Mouse (Mus musculus) midbrain, embryonic 14.5 days (tissue): Measurements from ENCODE around the gene Rdh19. TPM values are rescaled to one million over a fixed set of nuclear protein-coding genes. Genes with fewer than 3 reads are reported as not detected.

Experiments used
- ATAC-seq: fragments of 200-750 bp; cut with Nextera tagmentation; 2 replicates; pipeline ENCODE4 v1.8.0; 2017; ENCODE audit warnings: moderate number of reproducible peaks, moderate library complexity; ENCODE audit not compliant: low FRiP score, low TSS enrichment
- DNase-seq: peaks from one replicate; pipeline ENCODE4 v3.0.0-alpha.2; 2015
- H3K27ac ChIP-seq: fragments of 300-500 bp; sonication (generic); replicated peaks from 2 replicates; pipeline ENCODE4 v1.5.1; 2014; ENCODE audit warnings: mild to moderate bottlenecking, low read depth, low read length, moderate library complexity
- H3K27me3 ChIP-seq: fragments of 300-500 bp; sonication (generic); 2 replicates; pipeline ENCODE4 v1.6.1; 2014; ENCODE audit warnings: low read length, control low read depth, mixed read lengths; ENCODE audit not compliant: control insufficient read depth, insufficient read depth
- H3K36me3 ChIP-seq: fragments of 300-500 bp; sonication (generic); 2 replicates; pipeline ENCODE4 v1.6.1; 2014; ENCODE audit warnings: low read length, control low read depth; ENCODE audit not compliant: control insufficient read depth, insufficient read depth
- H3K4me1 ChIP-seq: fragments of 300-500 bp; sonication (generic); 2 replicates; pipeline ENCODE4 v1.6.1; 2014; ENCODE audit warnings: mild to moderate bottlenecking, antibody characterized with exemption, low read length, control low read depth; ENCODE audit not compliant: control insufficient read depth, insufficient read depth
- H3K4me2 ChIP-seq: fragments of 300-500 bp; sonication (generic); 2 replicates; pipeline ENCODE4 v1.6.1; 2014; ENCODE audit warnings: mild to moderate bottlenecking, low read length, moderate library complexity
- H3K4me3 ChIP-seq: fragments of 300-500 bp; sonication (generic); replicated peaks from 2 replicates; pipeline ENCODE4 v1.5.1; 2014; ENCODE audit warnings: low read depth, low read length
- H3K9ac ChIP-seq: fragments of 300-500 bp; sonication (generic); replicated peaks from 2 replicates; pipeline ENCODE4 v1.6.1; 2014; ENCODE audit warnings: mild to moderate bottlenecking, low read length, moderate library complexity
- H3K9me3 ChIP-seq: fragments of 300-500 bp; sonication (generic); 2 replicates; pipeline ENCODE4 v1.6.1; 2016; ENCODE audit warnings: low read length, control low read depth, mixed read lengths; ENCODE audit not compliant: control insufficient read depth
- WGBS: fragments of 180-500 bp; shearing (Covaris S2); extraction: QIAGEN DNeasy Blood & Tissue Kit; methylation state at CpG from one replicate; pipeline ENCODE4 v1.1.7; 2014; 5-methylcytosine and 5-hydroxymethylcytosine counted together
- polyA plus RNA-seq: library from polyadenylated mRNA; unstranded; fragments of >200 nt; fragmentation: Nextera tagmentation; extraction: Ambion mirVana; gene quantifications from 2 replicates; pipeline ENCODE4 v1.2.1, GENCODE M21; 2014

Gene Rdh19
- polyA plus RNA-seq, 1 experiment from 2014 or later = not detected

- Histone ChIP-seq H3K9ac (no peak overlapping the region), H3K27me3 (no peaks in the 10 kb centered on the region), H3K4me2 (no peak overlapping the region), H3K9me3 (no peaks in the 10 kb centered on the region), H3K4me1 (no peaks in the 10 kb centered on the region), H3K27ac (no peak overlapping the region), H3K36me3 (no peaks in the 10 kb centered on the region), H3K4me3 (no peak overlapping the region)
- ATAC-seq (no peak), DNase-seq (no peak)
These were observed 15.2 kb downstream of the Rdh19 start for GRCm38 (mm10) chr10:127864931-127865330.

GRCm38 (mm10) chr10:127866232-127866631 is 16.5 kb downstream of the Rdh19 start, which contains the start of gene Rdh16f2:
Rdh16f2 (plus strand) TSS chr10:127866474.
- Histone ChIP-seq H3K9ac (no peak within 1 kb of the TSS), H3K36me3 (no peaks in the 10 kb centered on the region), H3K27ac (no peak within 1 kb of the TSS), H3K27me3 (no peaks in the 10 kb centered on the region), H3K4me3 (no peak within 1 kb of the TSS), H3K4me2 (no peak within 1 kb of the TSS), H3K9me3 (no peaks in the 10 kb centered on the region), H3K4me1 (no peaks in the 10 kb centered on the region)
- 80% methylated on average over 3 of the region's 3 CpGs for WGBS
- ATAC-seq (no peak), DNase-seq (no peak)

- H3K27ac ChIP-seq = no peak overlapping the region
- H3K27me3 ChIP-seq = no peaks in the 10 kb centered on the region
- no peak for ATAC-seq
- WGBS = 73% methylated on average over 4 of the region's 4 CpGs
- peak; percentile 8 for DNase-seq
- H3K4me2 ChIP-seq = no peak overlapping the region
- no peak overlapping the region for H3K9ac ChIP-seq
- no peaks in the 10 kb centered on the region for H3K36me3 ChIP-seq
- no peaks in the 10 kb centered on the region for H3K9me3 ChIP-seq
- H3K4me3 ChIP-seq = no peak overlapping the region
- H3K4me1 ChIP-seq = no peaks in the 10 kb centered on the region
These were observed 22.8 kb downstream of the Rdh19 start for GRCm38 (mm10) chr10:127872484-127872883.

- WGBS = 63% methylated on average over 2 of the region's 2 CpGs
- no peak overlapping the region for H3K9ac ChIP-seq
- no peak overlapping the region for H3K4me3 ChIP-seq
- H3K27me3 ChIP-seq = no peaks in the 10 kb centered on the region
- H3K27ac ChIP-seq = no peak overlapping the region
- no peaks in the 10 kb centered on the region for H3K36me3 ChIP-seq
- no peaks in the 10 kb centered on the region for H3K4me1 ChIP-seq
- no peak overlapping the region for H3K4me2 ChIP-seq
- ATAC-seq = no peak
- DNase-seq = no peak
- no peaks in the 10 kb centered on the region for H3K9me3 ChIP-seq
These were observed 28.0 kb downstream of the Rdh19 start for GRCm38 (mm10) chr10:127877681-127878080.

- DNase-seq (no peak), ATAC-seq (no peak)
- WGBS = 86% methylated on average over 3 of the region's 3 CpGs
- Histone ChIP-seq H3K4me2 (no peak overlapping the region), H3K4me1 (no peaks in the 10 kb centered on the region), H3K9me3 (no peaks in the 10 kb centered on the region), H3K27ac (no peak overlapping the region), H3K27me3 (no peaks in the 10 kb centered on the region), H3K36me3 (no peaks in the 10 kb centered on the region), H3K4me3 (no peak overlapping the region), H3K9ac (no peak overlapping the region)
These were observed 28.7 kb downstream of the Rdh19 start for GRCm38 (mm10) chr10:127878262-127879057.

GRCm38 (mm10) chr10:127879155-127879688 is 29.5 kb downstream of the Rdh19 start:
- Histone ChIP-seq H3K36me3 (no peaks in the 10 kb centered on the region), H3K9me3 (no peaks in the 10 kb centered on the region), H3K9ac (no peak overlapping the region), H3K4me1 (no peaks in the 10 kb centered on the region), H3K27me3 (no peaks in the 10 kb centered on the region), H3K4me2 (no peak overlapping the region), H3K27ac (no peak overlapping the region), H3K4me3 (no peak overlapping the region)
- WGBS = 83% methylated on average over 3 of the region's 3 CpGs
- no peak for DNase-seq
- ATAC-seq = no peak

- no peak overlapping the region for H3K9ac ChIP-seq
- no peak overlapping the region for H3K4me2 ChIP-seq
- DNase-seq (no peak), ATAC-seq (no peak)
- 85% methylated on average over 4 of the region's 4 CpGs for WGBS
- H3K9me3 ChIP-seq = no peaks in the 10 kb centered on the region
- no peaks in the 10 kb centered on the region for H3K4me1 ChIP-seq
- no peak overlapping the region for H3K27ac ChIP-seq
- no peaks in the 10 kb centered on the region for H3K36me3 ChIP-seq
- H3K4me3 ChIP-seq = no peak overlapping the region
- no peaks in the 10 kb centered on the region for H3K27me3 ChIP-seq
These were observed 31.3 kb downstream of the Rdh19 start for GRCm38 (mm10) chr10:127881041-127881440.

GRCm38 (mm10) chr10:127886551-127886950 is 36.8 kb downstream of the Rdh19 start:
- no peak overlapping the region for H3K27ac ChIP-seq
- H3K9ac ChIP-seq = no peak overlapping the region
- WGBS = 81% methylated on average over 1 of the region's 1 CpGs
- H3K9me3 ChIP-seq = no peaks in the 10 kb centered on the region
- DNase-seq (no peak), ATAC-seq (no peak)
- no peaks in the 10 kb centered on the region for H3K4me1 ChIP-seq
- H3K36me3 ChIP-seq = no peaks in the 10 kb centered on the region
- no peaks in the 10 kb centered on the region for H3K27me3 ChIP-seq
- no peak overlapping the region for H3K4me2 ChIP-seq
- no peak overlapping the region for H3K4me3 ChIP-seq

GRCm38 (mm10) chr10:127886971-127887370 is 37.2 kb downstream of the Rdh19 start:
- no peak overlapping the region for H3K4me2 ChIP-seq
- 86% methylated on average over 4 of the region's 4 CpGs for WGBS
- no peak overlapping the region for H3K4me3 ChIP-seq
- ATAC-seq = no peak
- H3K9ac ChIP-seq = no peak overlapping the region
- H3K9me3 ChIP-seq = no peaks in the 10 kb centered on the region
- H3K4me1 ChIP-seq = no peaks in the 10 kb centered on the region
- DNase-seq = no peak
- H3K27ac ChIP-seq = no peak overlapping the region
- H3K36me3 ChIP-seq = no peaks in the 10 kb centered on the region
- H3K27me3 ChIP-seq = no peaks in the 10 kb centered on the region
